Mouse (Mus musculus) inflammation-experienced regulatory T-cells, adult 6 months (primary cell): Measurements from ENCODE around the gene Tmc7. TPM values are rescaled to one million over a fixed set of nuclear protein-coding genes. Genes with fewer than 3 reads are reported as not detected.

Source experiments
- ATAC-seq: one replicate; pipeline ENCODE4 v1.8.0; 2017
- polyA plus RNA-seq, 3 experiments: library from polyadenylated mRNA; unstranded; fragments of 100-300 nt; shearing (Covaris generic); gene quantifications; one replicate each; pipeline ENCODE4 v1.2.1; 2017

Tmc7 gene
- polyA plus RNA-seq, result not detected

- ATAC-seq, result no peak
These were observed at the start of gene Tmc7 for GRCm38 (mm10) chr7:118584257-118584907. Tmc7 (minus strand) TSS chr7:118584736.

GRCm38 (mm10) chr7:118633951-118634350 is 49.4 kb upstream of the Tmc7 start:
- no peak for ATAC-seq

- no peak for ATAC-seq
These were observed 48.6 kb upstream of the Tmc7 start for GRCm38 (mm10) chr7:118633094-118633493.

- no peak for ATAC-seq
These were observed 43.2 kb upstream of the Tmc7 start for GRCm38 (mm10) chr7:118627550-118628298.

- no peak for ATAC-seq
These were observed 36.6 kb upstream of the Tmc7 start for GRCm38 (mm10) chr7:118621094-118621493.

- no peak for ATAC-seq
These were observed 35.8 kb upstream of the Tmc7 start for GRCm38 (mm10) chr7:118620243-118620906.

GRCm38 (mm10) chr7:118618104-118618503 is 33.6 kb upstream of the Tmc7 start:
- ATAC-seq, result no peak

GRCm38 (mm10) chr7:118614076-118614475 is 29.5 kb upstream of the Tmc7 start:
- ATAC-seq, result no peak

GRCm38 (mm10) chr7:118611933-118612332 is 27.4 kb upstream of the Tmc7 start:
- ATAC-seq, result no peak

GRCm38 (mm10) chr7:118611185-118611749 is 26.7 kb upstream of the Tmc7 start:
- no peak for ATAC-seq

- no peak for ATAC-seq
These were observed 26.2 kb upstream of the Tmc7 start for GRCm38 (mm10) chr7:118610721-118611120.

- no peak for ATAC-seq
These were observed 25.3 kb upstream of the Tmc7 start for GRCm38 (mm10) chr7:118609815-118610214.

GRCm38 (mm10) chr7:118604842-118605241 is 20.3 kb upstream of the Tmc7 start:
- no peak for ATAC-seq

GRCm38 (mm10) chr7:118599954-118600631 is 15.6 kb upstream of the Tmc7 start:
- ATAC-seq, result no peak

- ATAC-seq, result no peak
These were observed 12.7 kb upstream of the Tmc7 start, which contains the start of gene Tmc5 for GRCm38 (mm10) chr7:118597201-118597600. Tmc5 (plus strand) TSS chr7:118597297.

GRCm38 (mm10) chr7:118596271-118596670 is 11.7 kb upstream of the Tmc7 start:
- no peak for ATAC-seq

- ATAC-seq, result no peak
These were observed 10.7 kb upstream of the Tmc7 start for GRCm38 (mm10) chr7:118595228-118595627.

- no peak for ATAC-seq
These were observed 10.1 kb upstream of the Tmc7 start for GRCm38 (mm10) chr7:118594611-118595010.

- no peak for ATAC-seq
These were observed 9.3 kb upstream of the Tmc7 start for GRCm38 (mm10) chr7:118593567-118594407.

- ATAC-seq, result no peak
These were observed 7.6 kb upstream of the Tmc7 start for GRCm38 (mm10) chr7:118592146-118592545.

GRCm38 (mm10) chr7:118590726-118591305 is 6.3 kb upstream of the Tmc7 start:
- ATAC-seq, result no peak
